Mouse (Mus musculus): ENCODE results near the gene Fbln5. TPM values are rescaled to one million over a fixed set of nuclear protein-coding genes. Genes with fewer than 3 reads are reported as not detected.

The Fbln5 gene
- total RNA-seq, 2 experiments from 2014 or later: 47.8 to 56.1 TPM

GRCm38 (mm10) chr12:101762054-101762453 is 56.8 kb downstream of the Fbln5 start:
- DNase-seq: no peak

- no peak for DNase-seq
These were observed 59.3 kb downstream of the Fbln5 start for GRCm38 (mm10) chr12:101759440-101760045.

- no peak for DNase-seq
These were observed 60.2 kb downstream of the Fbln5 start for GRCm38 (mm10) chr12:101758698-101759097.

- DNase-seq: no peak
These were observed 76.5 kb downstream of the Fbln5 start for GRCm38 (mm10) chr12:101742375-101742774.

- DNase-seq: no peak
These were observed 78.4 kb downstream of the Fbln5 start for GRCm38 (mm10) chr12:101740486-101740885.

GRCm38 (mm10) chr12:101740045-101740444 is 78.8 kb downstream of the Fbln5 start:
- DNase-seq: no peak

- no peak for DNase-seq
These were observed 100.1 kb downstream of the Fbln5 start for GRCm38 (mm10) chr12:101718755-101719150.

- DNase-seq: peak; percentile 56
These were observed 100.7 kb downstream of the Fbln5 start, which contains the start of gene Tc2n for GRCm38 (mm10) chr12:101718054-101718754. Tc2n (minus strand) TSS chr12:101718523.

- no peak for DNase-seq
These were observed 119.7 kb downstream of the Fbln5 start for GRCm38 (mm10) chr12:101699176-101699575.

Other genes starting within 250 kb of the Fbln5 start
- under 1 TPM; 0.16 to 0.32 TPM for gene Tc2n, start 100.5 kb downstream of the Fbln5 start, total RNA-seq (2021)
- gene Trip11, start 94.2 kb upstream of the Fbln5 start, total RNA-seq (2021): 10 to 100 TPM; 20.5 to 23.8 TPM
- gene Atxn3, start 139.2 kb upstream of the Fbln5 start, total RNA-seq (2021): 1 to 10 TPM; 4.3 to 5.9 TPM
- 10 to 100 TPM; 12.2 to 14.6 TPM for gene Cpsf2, start 156.9 kb upstream of the Fbln5 start, total RNA-seq (2021)